Mouse (Mus musculus): Measurements from ENCODE around the gene Numbl. TPM values are rescaled to one million over a fixed set of nuclear protein-coding genes. Genes with fewer than 3 reads are reported as not detected.
A peak's percentile ranks its signal among the peaks of the same experiment; 100 is the strongest.
"Not testable (repeated sequence)": the region's sequence is repeated elsewhere in the genome, so short reads cannot be mapped to it uniquely, and the experiment has no call there.

The Numbl gene
- total RNA-seq (2021) = 10 to 100 TPM in 1 of 2 experiments, 1 to 10 TPM in 1; 8.0 to 10.2 TPM
- long read RNA-seq, experiment 1, full-length matches to known transcripts = 7 of 9 reads
- long read RNA-seq, experiment 1, partial matches to known transcripts = 1 of 9 reads
- long read RNA-seq, experiment 1, other reads (novel, unspliced or antisense) = 1 of 9 reads
- long read RNA-seq, experiment 2, partial matches to known transcripts = 1 of 4 reads
- long read RNA-seq, experiment 2, other reads (novel, unspliced or antisense) = 0 of 4 reads

DNA sequence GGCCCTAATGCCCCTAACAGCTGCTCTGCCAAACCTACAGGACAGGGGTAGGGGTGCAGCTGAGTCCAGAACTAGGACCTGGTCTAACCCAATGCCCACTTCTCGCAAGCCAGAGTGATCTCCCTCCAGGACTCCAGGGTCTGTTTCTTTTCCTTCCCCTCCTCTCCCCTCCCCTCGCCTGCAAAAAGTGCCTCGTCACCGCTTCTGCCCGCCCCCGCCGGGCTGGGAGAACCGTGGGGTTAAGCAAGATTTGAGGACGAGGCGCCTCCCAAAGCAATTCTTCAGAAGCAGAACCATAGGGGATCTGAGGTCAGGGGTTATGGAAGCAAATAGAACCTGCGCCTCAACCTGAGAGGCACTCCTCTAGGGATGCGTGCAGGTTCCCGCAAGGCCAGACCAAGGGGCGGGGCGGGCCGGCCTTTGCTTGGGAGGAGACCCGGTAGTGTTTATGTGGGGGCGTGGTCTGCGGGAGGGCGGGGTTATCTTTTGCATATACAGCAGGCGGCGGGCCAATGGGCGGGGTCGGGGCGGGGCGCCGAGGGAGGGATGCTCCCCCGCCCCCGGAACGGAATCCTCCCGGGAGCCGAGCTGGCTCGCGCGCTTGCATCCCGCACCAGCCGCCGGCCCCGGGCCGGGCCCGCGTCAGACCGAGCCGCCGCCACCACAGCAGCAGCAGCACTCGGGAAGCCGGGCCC is at the start of gene Numbl:
Gene Numbl, plus strand, starts transcription at position 229 of the 695 bp plus-strand sequence.
- intact Hi-C loops (cut with DNase I; ENCODE audit: low total_unique reads) = no loop called here
- DNase-seq = peak; percentile 95

DNA sequence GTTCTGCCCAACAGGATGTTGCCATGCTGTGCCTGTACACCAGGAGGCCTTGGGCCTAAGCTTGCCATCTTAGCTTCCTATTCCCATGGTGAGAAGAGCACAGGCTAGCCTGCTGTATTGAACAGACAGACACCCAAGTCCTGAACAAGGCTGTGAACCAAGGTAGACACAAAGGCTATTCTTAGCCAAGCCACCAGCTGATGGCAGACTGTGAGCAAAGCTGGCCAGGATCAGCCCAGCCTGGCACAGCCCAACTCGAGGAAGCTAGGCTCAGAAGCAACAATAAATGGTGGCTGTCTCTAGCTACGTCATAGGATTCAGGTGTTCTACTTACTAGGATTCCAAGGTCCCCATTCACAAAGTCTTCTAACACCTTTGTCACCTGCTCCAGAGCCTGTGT is 45.6 kb upstream of the Numbl start:
- no peak for DNase-seq
- intact Hi-C loops (cut with DNase I; ENCODE audit: low total_unique reads) = no loop called here

DNA sequence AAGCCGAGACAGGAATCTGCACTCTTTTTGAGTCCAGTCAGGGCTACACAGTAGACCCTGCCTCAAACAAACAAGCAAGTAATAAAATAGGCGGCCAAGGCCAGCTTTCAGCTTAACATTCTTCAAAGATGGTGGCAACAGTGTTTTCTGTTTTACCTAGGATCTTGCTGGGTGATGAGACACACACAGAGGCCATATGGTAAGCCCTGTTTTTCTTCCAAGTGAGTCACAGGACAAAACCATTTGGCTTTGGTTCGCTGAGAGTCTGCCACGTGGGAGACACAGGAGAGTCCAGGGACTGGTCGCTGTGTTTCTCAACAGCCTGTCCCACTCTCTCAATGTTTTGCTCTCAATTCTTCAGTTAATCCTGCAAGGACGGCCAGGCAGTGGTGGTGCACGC is 39.6 kb upstream of the Numbl start:
- DNase-seq = no peak
- intact Hi-C loops (cut with DNase I; ENCODE audit: low total_unique reads) = no loop called here

DNA sequence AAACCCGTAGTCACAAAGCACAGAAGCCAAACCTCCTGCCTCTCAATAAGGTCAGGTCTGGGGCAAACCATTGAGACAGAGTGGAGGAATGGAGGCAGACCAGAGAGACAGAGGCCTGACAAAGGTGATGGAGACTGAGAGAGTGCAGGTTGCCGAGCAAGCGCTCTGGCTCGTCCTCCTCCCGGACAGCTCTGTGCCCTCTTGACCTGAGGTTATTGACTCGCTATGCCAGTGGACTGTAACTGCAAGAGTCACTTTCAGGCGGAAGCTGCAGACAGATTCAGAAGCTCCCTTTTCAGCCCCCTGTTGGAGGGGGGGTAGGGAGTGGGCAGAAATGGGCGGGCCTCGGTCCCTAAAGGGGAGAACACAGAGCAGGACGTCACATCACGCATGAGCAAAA is 38.3 kb upstream of the Numbl start:
- no peak for DNase-seq
- intact Hi-C loops (cut with DNase I; ENCODE audit: low total_unique reads) = no loop called here

DNA sequence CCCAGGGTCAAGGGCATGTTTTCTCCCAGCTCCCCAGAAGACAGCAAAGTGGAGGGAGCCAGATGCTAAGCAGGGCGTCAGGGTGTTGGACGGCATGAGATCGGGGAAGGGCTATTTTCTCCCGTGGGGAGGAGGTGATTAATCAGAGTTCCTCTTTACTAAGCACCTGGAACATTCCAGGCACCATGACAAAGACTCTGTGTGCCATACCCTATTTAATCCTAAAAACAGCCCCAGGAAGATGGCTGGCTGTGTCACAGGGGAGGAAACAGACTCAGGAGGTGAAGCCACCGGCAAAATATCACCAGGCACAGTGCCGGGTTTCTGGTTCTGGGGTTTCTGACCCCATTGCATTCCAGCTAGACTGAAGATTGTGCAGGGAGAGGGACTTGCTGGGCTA is 36.3 kb upstream of the Numbl start:
- DNase-seq = no peak
- intact Hi-C loops (cut with DNase I; ENCODE audit: low total_unique reads) = no loop called here

DNA sequence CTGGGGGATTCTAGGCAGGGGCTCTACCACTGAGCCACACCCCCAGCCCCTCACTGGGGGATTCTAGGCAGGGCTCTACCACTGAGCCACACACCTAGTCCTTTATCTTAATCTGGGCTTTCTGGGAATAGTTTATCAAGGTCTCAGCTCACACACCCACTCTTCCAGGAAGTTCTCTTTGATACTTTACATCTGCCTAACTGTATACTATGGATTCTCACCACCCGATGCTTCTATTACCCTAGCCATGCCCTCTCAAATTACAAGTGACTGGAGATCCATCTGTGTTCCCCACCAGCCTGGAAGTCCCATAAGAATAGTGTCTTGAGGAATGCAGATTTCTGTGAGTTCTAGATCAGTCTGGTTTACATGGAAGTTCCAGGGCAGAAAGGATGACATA is 35.7 kb upstream of the Numbl start:
- no peak for DNase-seq
- intact Hi-C loops (cut with DNase I; ENCODE audit: low total_unique reads) = no loop called here

DNA sequence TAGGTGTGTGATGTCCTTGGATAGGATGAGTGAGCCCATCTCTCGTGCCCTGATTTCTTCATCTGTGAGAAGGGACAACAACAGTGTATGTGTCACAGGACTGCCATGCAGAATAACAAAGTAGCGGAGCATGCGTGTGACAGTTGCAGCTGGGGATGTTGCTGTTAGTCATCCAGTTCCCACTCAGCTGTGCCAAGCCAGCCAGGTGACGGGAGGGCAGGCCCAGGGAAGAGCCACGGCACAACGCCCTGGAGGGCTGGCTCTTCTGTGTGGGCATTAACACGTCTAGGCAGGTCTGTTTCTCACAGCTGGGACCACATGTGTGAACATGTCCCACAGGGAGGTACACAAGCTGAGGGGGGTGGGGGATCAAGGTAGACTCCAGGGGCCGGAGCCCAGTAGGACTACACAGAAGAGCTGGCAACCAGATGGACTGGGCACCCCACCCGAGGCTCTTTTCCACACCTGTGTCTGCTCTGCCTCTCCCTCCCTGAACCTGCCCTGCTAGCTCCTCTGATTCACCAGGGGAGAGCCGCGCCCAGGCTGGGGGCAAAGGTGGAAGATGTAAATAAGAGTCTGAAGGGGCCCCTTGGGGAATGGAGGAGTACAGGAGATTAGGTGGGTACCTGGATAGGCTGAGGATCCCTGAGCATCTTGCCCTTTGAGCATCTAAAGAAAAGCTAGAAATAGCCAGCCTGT is 33.2 kb upstream of the Numbl start:
- intact Hi-C loops (cut with DNase I; ENCODE audit: low total_unique reads) = no loop called here
- DNase-seq = peak; percentile 59

DNA sequence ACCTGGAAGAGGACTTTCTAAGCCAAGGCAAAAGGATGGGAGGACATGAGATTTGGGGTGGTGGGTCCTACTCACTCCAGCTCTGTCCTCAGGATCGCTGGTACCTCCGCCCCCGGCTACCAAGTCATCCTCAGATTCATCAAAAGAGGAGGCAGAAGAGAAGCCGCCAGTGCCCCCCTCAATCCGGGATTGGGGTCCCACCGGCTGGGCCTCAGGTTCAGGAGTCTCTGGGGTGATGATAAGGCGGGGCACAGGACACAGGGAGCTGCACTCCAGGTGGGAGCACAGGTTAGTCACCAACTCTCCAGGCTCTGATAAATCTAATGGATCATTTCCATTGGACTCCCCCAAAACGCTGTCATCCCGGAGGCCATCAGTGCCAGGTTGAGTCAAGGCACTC is 31.0 kb upstream of the Numbl start:
- DNase-seq = no peak
- intact Hi-C loops (cut with DNase I; ENCODE audit: low total_unique reads) = no loop called here

DNA sequence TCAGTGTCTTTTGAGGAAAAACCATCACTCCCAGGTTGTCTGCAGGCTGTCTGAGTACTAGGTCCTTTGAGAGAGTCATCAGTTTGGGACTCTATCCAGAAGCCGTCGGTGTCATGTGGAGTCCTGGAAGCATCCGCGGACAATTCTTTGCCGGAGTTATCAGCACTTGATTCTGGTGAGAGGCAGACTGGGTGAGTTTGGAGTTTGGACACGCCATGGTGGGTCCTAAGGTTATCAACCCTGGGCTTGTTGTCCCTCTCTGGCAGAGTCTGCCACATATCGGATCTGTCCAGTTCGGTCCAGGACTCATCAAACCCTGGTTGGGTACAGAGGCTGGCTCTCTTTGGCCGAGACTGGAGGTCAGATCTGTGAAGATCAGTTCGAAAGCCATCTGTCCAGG is 30.6 kb upstream of the Numbl start:
- intact Hi-C loops (cut with DNase I; ENCODE audit: low total_unique reads) = no loop called here
- DNase-seq = peak; percentile 23

DNA sequence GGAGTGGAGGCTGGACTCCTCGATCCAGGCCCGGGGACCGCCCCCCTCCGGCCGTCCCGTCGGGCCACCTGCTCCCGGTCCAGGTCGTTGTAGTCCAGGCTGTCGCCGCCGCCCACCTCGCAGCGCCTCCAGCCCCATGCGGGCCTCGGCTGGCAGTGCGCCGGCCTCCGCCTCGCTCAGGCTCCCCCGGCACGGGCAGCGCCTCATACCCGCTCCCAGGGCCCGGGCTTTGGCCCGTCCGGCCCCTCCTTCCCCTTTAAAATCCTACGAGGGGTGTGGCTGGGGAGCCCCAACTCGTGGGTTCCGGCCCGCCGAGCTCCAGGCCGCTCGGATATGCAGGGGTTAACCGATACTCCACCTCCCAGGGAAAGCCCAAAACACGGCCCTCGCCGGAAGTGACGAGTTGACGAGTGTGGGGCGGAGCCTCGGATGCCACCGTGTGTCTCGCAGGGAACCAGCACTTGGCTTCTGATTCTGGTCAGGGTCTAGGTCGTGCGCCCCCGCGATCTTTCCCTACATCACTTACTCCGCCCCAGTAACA is 29.9 kb upstream of the Numbl start, which contains the start of gene Itpkc:
Gene Itpkc, minus strand, starts transcription at position 381 of the 541 bp plus-strand sequence.
- intact Hi-C loops (cut with DNase I; ENCODE audit: low total_unique reads) = no loop called here
- DNase-seq = peak; percentile 94

DNA sequence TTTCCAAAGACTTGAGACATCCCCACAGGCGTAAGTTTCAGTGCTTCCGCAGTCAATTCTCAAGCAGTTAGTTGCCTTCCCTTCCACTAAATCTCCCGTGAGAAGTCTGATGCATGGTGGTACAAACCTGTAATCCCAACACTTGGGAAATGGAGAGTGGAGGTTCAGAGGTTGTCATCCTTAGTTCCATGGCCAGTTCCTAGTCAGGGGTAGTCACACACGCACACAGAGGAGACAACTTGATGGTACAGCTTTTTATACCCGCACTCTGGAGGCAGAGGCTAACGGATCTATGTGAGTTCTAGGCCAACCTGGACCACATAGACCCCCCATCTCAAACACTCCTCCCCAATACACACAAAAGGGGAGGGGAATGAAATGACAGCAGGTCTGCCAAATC is 29.4 kb upstream of the Numbl start:
- intact Hi-C loops (cut with DNase I; ENCODE audit: low total_unique reads) = no loop called here
- no peak for DNase-seq

DNA sequence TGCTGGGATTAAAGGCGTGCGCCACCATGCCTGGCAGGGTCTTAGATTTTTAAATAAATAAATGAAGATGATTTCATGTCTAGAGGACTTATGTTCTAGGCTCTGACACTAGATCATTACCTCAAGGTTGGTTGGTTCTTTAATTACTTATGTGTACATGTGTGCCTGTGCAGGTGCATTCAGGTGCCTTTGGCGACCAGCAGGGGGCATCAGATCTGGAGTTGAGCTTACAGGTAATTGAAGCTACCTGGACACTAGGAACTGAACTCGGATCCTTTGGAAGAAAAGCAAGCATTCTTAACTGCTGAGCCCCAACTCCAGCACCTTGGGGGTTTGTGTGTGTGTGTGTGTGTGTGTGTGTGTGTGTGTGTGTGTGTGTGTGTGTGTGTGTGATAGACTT is 27.5 kb upstream of the Numbl start:
- intact Hi-C loops (cut with DNase I; ENCODE audit: low total_unique reads) = no loop called here
- DNase-seq = no peak

DNA sequence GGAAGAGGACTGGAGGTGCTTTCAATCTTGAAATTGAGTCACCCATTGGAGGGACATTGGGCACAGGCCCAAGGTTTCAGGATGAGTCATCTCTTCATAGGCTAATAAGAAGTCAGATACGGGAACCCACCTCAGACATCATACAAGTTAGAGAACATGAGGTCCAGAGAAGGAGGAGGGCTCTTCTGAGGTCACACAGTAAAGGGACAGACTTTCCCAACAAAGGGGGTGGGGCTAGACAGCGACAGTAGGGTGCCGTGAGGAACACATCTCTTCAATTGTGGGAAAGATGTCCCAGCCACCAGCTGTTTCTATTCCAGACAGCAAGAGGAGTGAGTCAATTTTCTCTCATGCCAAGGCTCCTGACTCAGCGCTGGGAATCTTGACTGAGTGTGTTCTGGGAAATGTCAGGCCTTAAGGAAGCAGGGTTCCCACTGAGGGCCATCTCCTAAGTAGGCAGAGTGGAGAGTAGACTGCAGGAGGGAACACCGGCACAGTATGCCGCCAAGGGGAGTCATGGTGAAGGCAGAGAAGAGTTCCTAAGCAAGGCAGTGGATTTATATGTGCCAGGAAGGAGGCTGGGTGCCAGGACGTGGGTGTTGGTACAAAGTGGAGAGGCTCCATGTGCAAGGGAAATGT is 26.4 kb upstream of the Numbl start:
- intact Hi-C loops (cut with DNase I; ENCODE audit: low total_unique reads) = no loop called here
- DNase-seq = peak; percentile 48

DNA sequence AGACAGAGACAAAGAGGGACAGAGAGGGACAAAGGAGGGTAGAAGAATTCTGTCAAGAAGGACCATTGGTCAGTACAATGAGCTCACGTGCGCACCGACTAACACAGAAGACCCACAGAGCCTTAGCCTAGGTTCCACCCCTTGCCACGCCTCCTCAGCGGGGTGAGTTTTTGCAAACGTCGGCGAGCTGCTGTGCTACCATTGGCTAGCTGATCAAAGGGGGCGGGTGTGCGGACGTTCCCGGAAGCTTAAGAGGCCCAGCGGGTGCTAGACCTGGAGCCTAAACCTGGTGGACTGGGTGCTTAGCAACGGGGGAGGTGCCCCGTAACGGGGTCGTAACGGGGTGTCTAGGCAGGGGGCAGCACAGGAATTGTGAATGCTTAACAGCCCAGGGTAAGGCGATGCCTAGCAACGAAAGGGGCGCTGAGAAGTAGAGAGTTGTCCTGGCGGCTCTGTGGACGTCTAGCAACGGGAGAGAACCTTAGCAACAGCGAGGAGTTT is 25.4 kb upstream of the Numbl start, which contains the start of gene Coq8b:
Gene Coq8b, plus strand, starts transcription at position 243 of the 501 bp plus-strand sequence.
- peak; percentile 94 for DNase-seq
- intact Hi-C loops (cut with DNase I; ENCODE audit: low total_unique reads) = no loop called here

DNA sequence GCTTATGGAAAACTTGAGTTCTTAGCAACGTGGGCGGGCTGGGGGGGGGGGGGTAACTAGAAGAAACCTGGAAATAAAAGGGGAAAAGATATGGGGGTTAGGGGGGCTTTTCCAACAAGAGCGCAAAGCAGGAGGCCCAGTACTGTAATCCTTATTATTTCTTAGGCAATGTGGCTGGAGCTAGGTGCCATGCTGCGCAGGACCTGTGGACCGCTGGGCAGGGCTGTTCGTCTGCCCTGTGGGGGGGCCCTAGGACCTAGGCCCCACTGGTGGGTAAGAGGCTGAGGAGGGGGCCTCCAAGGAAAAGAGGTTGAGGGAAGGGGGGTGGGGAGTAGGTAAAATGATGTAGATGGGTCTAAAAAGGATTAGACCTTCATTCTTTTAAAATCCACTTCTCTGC is 24.9 kb upstream of the Numbl start:
- no peak for DNase-seq
- intact Hi-C loops (cut with DNase I; ENCODE audit: low total_unique reads) = no loop called here

DNA sequence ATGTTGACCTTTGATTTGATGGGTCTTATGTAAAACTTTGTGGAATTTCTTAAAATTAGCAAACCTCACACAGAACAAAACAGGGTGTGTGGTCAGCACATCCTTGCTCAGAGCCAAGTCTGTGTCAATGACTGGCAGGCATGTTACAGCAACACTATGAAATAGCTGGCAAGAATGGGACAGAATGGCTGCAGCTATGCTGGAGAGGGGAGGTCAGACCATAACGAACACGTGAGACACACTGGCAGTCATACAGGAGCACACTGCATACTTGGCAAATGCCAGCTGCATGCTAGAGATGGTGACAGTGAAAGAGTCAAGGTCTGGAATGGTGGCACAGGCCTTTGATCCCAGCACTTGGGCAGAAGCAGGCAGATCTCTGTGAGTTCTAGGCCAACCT is 22.5 kb upstream of the Numbl start:
- no peak for DNase-seq
- intact Hi-C loops (cut with DNase I; ENCODE audit: low total_unique reads) = no loop called here

DNA sequence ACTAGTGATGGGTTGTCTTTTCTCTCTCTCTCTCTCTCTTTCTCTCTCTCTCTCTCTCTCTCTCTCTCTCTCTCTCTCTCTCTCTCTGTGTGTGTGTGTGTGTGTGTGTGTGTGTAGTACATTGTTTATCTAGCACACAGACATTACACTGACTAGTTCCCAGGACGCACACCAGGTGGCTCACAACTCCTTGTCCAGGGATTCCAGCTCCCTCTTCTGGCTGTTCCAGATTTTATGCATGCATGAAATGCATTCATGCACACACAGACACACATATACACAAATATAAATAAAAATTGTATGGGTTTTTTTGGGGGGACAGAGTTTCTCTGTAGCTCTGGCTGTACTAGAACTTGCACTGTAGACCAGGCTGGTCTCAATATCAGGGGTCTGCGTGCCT is 20.7 kb upstream of the Numbl start:
- intact Hi-C loops (cut with DNase I; ENCODE audit: low total_unique reads) = no loop called here
- no peak for DNase-seq

DNA sequence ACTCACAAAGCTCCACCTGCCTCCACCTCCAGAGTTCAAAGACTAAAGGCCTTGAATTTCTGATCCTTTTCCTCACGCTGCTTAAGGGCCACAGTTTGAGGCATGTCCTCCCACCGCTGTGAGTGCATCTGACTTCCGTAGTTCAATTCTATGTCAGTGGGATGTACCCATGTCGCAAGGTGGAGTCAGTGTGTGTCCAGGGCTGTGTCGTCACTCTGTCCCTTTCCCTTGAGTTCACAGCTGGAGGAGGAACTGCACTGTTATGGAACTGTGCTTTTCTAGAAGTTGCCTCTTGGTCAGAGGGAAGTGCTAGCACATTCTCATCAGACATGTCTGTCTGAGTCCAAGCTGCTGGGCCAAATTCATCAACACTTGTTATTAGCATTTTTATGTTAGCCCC is 19.7 kb upstream of the Numbl start:
- intact Hi-C loops (cut with DNase I; ENCODE audit: low total_unique reads) = no loop called here
- no peak for DNase-seq

DNA sequence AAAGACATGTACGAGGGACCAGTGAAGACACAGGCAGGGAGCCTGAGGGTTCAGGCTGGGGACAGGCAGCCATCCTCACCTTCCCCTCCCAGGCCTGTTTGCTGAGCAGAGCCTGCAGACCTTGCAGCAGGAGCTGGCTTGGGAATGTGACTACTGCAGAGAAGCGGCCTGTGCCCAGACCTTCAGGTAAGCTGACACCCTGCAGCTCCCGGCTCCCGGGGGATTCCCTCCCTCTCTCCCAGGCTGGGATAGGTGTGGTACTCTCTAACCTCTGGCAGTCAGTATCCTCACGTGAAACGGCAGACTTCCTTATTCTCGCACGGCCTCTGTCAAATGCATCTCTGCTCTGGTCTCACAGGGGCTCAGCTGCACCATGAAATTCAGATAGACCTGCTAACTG is 15.0 kb upstream of the Numbl start:
- intact Hi-C loops (cut with DNase I; ENCODE audit: low total_unique reads) = no loop called here
- peak; percentile 51 for DNase-seq

DNA sequence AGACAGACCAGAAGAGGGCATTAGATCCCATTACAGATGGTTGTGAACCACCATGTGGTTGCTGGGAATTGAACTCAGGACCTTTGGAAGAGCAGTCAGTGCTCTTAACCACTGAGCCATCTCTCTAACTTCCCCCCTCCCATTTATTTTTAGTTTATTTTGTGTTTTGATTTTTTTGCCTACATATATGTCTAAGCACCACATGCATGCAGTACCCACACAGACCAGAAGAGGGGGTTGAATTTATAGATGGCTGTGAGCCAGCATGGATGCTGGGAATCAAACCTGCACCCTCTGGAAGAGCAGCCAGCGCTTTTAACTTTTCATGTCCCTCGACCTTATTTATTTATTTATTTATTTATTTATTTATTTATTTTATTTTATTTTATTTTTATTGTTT is 14.1 kb upstream of the Numbl start:
- DNase-seq; intact Hi-C loops (cut with DNase I; ENCODE audit: low total_unique reads): not testable (repeated sequence)
